Mouse (Mus musculus): ENCODE measurements at regions not wholly inside any gene's neighbourhood (a gene's known extent, or its start where the extent isn't known, plus 50 kb on each side); places are given as distances from the start of the nearest gene placed in this dataset.

DNA sequence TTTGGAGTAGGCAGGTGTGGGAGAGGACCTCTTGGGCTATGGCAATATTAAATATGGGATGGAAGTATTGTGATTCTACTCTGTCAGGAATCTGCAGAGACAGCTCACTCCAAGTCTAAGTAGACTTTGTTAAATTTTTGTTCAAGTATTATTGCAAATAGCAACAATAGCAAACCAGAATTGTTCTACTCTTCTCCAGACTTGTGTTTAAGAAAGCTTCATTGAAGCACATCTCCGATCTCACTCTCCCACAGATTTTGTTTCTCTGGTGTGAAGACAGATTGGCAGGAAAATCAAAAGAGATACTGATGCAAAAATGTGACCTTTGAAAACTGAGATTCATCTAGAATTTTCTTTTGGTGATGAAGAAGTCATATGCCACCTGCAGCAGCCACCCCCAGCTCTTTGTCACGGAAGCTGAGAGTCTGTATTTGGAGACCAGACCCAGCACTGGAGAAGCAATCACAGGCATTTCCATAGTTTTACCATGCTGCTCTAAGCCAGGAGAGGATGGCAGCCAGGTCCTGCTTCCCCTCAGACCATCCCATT lies 70.2 kb upstream of the Zfp280d start:
- TF ChIP-seq CTCF (IDR thresholded peaks at IDR 0.05; ENCODE audit: low read depth) (no peak), EP300 (IDR thresholded peaks at IDR 0.05; ENCODE audit: low read depth) (no peak)
